Mouse (Mus musculus): ENCODE measurements around the gene Dusp9.

DNA sequence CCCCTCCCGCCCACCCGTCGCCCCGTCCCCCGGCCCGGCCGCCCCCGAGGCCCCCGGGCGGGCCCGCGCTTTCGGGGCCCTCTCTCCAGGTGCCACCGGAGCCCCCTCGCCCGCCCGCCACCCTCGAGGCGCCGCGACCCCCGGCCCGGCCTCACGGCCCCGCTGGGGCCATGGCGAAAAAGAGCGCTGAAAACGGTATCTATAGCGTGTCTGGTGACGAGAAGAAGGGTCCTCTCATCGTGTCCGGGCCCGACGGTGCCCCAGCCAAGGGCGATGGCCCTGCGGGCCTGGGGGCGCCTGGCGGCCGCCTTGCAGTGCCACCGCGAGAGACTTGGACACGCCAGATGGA lies 34.4 kb downstream of the Dusp9 start:
- no peak for TF ChIP-seq GATA1 (IDR thresholded peaks at IDR 0.05; ENCODE audit: borderline replicate concordance, low read length)
- no peak for TF ChIP-seq FLI1 (IDR thresholded peaks at IDR 0.05; ENCODE audit: low read length)

All from megakaryocyte, embryonic 14.5 days (primary cell).